Mouse (Mus musculus): ENCODE results near the gene Egfl7.

GRCm38 (mm10) chr2:26591416-26591815 lies 11.6 kb downstream of the Egfl7 start:
- no peak for TF ChIP-seq CTCF (IDR thresholded peaks at IDR 0.05; ENCODE audit: insufficient read depth, low read length)
- no peak; the same call in 1 of the 2 replicates for TF ChIP-seq POLR2A (IDR thresholded peaks at IDR 0.05; ENCODE audit: borderline replicate concordance, extremely low read depth, low read depth, low read length)

Measured in lung, adult 2 months (tissue).